Mouse (Mus musculus) embryonic facial prominence, embryonic 12.5 days (tissue): Measurements from ENCODE around the gene Slc5a4b. TPM values are rescaled to one million over a fixed set of nuclear protein-coding genes. Genes with fewer than 3 reads are reported as not detected.

Experiments
- ATAC-seq: fragments of 200-750 bp; cut with Nextera tagmentation; 2 replicates; pipeline ENCODE4 v1.8.0; 2017; ENCODE audit not compliant: insufficient number of reproducible peaks, insufficient read depth, low FRiP score, low TSS enrichment
- H3K27ac ChIP-seq: fragments of 300-500 bp; sonication (generic); 2 replicates; pipeline ENCODE4 v1.5.1; 2016; ENCODE audit warnings: mild to moderate bottlenecking
- H3K27me3 ChIP-seq: fragments of 300-500 bp; sonication (generic); 2 replicates; pipeline ENCODE4 v1.6.1; 2016; ENCODE audit warnings: mild to moderate bottlenecking, moderate library complexity
- H3K36me3 ChIP-seq: fragments of 300-500 bp; sonication (generic); 2 replicates; pipeline ENCODE4 v1.6.1; 2016; ENCODE audit warnings: mild to moderate bottlenecking
- H3K4me1 ChIP-seq: fragments of 300-500 bp; sonication (generic); 2 replicates; pipeline ENCODE4 v1.6.1; 2016
- H3K4me2 ChIP-seq: fragments of 300-500 bp; sonication (generic); replicated peaks from 2 replicates; pipeline ENCODE4 v1.6.1; 2016; ENCODE audit warnings: mild to moderate bottlenecking, moderate library complexity
- H3K4me3 ChIP-seq: fragments of 300-500 bp; sonication (generic); 2 replicates; pipeline ENCODE4 v1.5.1; 2016; ENCODE audit warnings: mild to moderate bottlenecking
- H3K9ac ChIP-seq: fragments of 300-500 bp; sonication (generic); 2 replicates; pipeline ENCODE4 v1.6.1; 2016; ENCODE audit warnings: mild to moderate bottlenecking, moderate library complexity
- H3K9me3 ChIP-seq: fragments of 300-500 bp; sonication (generic); 2 replicates; pipeline ENCODE4 v1.6.1; 2016; ENCODE audit warnings: mild to moderate bottlenecking, moderate library complexity
- WGBS: fragments of 180-500 bp; shearing (Covaris S2); methylation state at CpG from one replicate; pipeline ENCODE4 v1.1.7; 2016; 5-methylcytosine and 5-hydroxymethylcytosine counted together
- polyA plus RNA-seq: library from polyadenylated mRNA; unstranded; fragments of >200 nt; fragmentation: Nextera tagmentation; extraction: Ambion mirVana; gene quantifications from 2 replicates; pipeline ENCODE4 v1.2.1, GENCODE M21; 2016

Slc5a4b gene
- polyA plus RNA-seq: 0.05 TPM in 1 of 2 replicates, not detected in the other

DNA sequence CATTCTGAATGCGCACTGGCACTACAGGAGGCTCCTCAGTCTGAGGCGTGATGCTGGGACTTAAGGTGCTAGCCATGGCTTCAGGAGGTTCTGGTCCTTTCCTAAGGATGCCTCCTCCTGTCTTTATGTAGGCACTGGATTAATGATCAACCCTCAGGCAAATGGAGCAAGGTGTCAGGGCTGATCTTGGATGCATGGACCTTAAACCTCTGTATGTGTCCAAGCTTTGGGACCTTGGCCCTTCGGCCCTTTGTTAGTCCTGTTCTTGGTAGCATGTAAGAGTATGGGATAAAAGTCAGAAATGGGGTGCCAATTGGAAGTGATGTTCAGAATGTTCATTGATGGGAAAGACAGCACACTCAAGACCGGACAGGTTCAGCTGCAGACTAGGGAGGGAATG is at the start of gene Slc5a4b:
Gene Slc5a4b, minus strand, starts transcription at position 101 of the 400 bp plus-strand sequence.
- WGBS: 91% methylated on average over 4 of the region's 4 CpGs
- no peak within 1 kb of the TSS for H3K27ac ChIP-seq
- ATAC-seq: no peak

DNA sequence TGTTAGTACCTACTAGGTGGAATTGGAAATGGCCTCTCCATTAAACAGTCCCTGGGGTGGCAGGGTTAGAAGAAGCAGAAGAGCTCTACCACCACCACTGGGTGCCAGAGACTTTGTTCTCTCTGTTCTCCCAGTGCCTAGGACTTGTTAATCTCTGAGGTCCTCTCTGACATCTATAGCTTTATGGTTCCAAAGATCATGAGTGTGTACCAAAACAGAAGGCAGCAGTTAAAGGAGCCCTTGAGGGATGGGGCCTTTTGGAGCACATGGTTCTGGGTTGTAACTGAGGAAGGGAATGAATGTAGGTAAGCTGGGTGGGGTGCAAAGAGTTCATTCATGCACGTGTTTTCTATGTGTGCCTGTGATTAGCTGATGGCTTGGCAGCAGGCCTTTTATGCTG is 47.2 kb upstream of the Slc5a4b start:
- Histone ChIP-seq H3K27ac (no peak overlapping the region), H3K4me1 (no peaks in the 10 kb centered on the region), H3K9me3 (no peaks in the 10 kb centered on the region), H3K4me2 (no peak overlapping the region), H3K4me3 (no peak overlapping the region), H3K9ac (no peak overlapping the region), H3K27me3 (no peaks in the 10 kb centered on the region), H3K36me3 (no peaks in the 10 kb centered on the region)
- WGBS: 60% methylated on average over 1 of the region's 1 CpGs
- ATAC-seq: no peak

More for the DNA sequence above, at the start of gene Slc5a4b:
- Histone ChIP-seq H3K4me3 (no peak within 1 kb of the TSS), H3K9me3 (no peaks in the 10 kb centered on the region), H3K27me3 (no peaks in the 10 kb centered on the region), H3K36me3 (no peaks in the 10 kb centered on the region), H3K4me2 (no peak within 1 kb of the TSS), H3K9ac (no peak within 1 kb of the TSS), H3K4me1 (no peaks in the 10 kb centered on the region)

DNA sequence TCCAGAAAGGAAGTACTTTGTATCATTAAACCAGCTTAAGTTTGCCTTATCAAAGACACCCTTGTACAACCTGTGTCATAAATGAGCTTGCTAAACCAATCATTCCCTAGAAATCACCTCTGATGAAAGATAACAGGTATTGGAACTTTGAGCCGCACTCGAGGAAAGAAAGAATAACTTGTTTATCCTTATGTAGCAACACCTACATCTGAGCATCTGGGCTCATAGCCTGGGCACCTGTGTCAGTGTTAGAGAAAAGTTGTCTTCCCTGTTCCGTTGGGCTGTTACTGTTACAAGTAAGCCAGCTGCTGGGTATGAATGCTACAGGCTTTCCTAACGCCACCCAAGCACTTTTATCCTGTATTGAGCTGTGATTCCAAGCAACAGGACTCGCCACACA is 46.8 kb upstream of the Slc5a4b start:
- ATAC-seq: no peak

DNA sequence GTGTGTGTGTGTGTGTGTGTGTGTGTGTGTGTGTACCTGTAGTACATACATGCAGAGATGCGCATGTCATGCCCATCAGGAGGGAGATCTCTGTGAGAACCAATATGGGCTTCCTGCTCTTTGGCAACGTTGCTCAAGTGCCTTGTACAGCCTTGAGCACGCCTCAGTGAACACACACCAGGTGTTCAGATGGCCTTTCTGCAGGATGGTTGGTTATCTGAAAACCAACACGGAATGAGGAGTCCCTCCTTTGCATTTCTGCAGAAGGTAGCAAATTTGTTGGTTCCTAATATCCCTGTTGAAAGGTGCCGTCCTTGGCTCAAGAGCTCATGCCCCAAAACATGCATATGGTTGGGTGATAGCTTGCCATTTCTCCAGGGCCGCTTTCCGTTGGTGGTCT is 45.1 kb upstream of the Slc5a4b start:
- no peak overlapping the region for H3K27ac ChIP-seq
- H3K4me1 ChIP-seq: no peaks in the 10 kb centered on the region
- 86% methylated on average over 7 of the region's 7 CpGs for WGBS
- H3K9ac ChIP-seq: no peak overlapping the region
- H3K27me3 ChIP-seq: no peaks in the 10 kb centered on the region
- no peaks in the 10 kb centered on the region for H3K36me3 ChIP-seq
- H3K4me3 ChIP-seq: no peak overlapping the region
- no peak for ATAC-seq
- no peaks in the 10 kb centered on the region for H3K9me3 ChIP-seq
- no peak overlapping the region for H3K4me2 ChIP-seq

More for the DNA sequence above, 46.8 kb upstream of the Slc5a4b start:
- Histone ChIP-seq H3K27me3 (no peaks in the 10 kb centered on the region), H3K4me2 (no peak overlapping the region), H3K27ac (no peak overlapping the region), H3K4me3 (no peak overlapping the region), H3K9ac (no peak overlapping the region), H3K36me3 (no peaks in the 10 kb centered on the region), H3K4me1 (no peaks in the 10 kb centered on the region), H3K9me3 (no peaks in the 10 kb centered on the region)
- WGBS: 78% methylated on average over 5 of the region's 5 CpGs

DNA sequence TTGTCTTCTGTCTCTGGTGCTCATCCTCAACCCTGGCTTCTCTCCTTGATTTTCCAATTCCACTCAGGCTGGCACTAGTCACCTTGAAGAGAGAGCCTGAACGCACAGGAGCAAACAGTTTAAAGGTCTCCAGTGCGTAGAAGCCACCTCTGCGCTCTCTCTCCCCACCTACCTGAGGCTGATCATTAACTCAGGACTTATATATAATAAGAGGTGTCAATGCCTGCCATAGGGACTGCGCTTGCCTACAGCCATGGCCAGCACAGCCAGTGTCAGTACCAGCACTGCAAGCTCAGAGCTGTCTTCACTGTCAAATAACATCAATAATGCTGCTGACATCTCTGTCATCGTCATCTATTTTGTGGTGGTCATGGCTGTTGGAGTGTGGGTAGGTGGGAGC is 36.5 kb upstream of the Slc5a4b start, which contains the start of gene Slc5a4a:
Gene Slc5a4a, plus strand, starts transcription at position 174 of the 400 bp plus-strand sequence.
- Histone ChIP-seq H3K4me1 (no peaks in the 10 kb centered on the region), H3K4me2 (no peak within 1 kb of the TSS), H3K27ac (no peak within 1 kb of the TSS), H3K9me3 (no peaks in the 10 kb centered on the region), H3K9ac (no peak within 1 kb of the TSS), H3K4me3 (no peak within 1 kb of the TSS), H3K36me3 (no peaks in the 10 kb centered on the region), H3K27me3 (no peaks in the 10 kb centered on the region; the same call in 1 of the 2 replicates)
- WGBS: 87% methylated on average over 5 of the region's 5 CpGs
- ATAC-seq: no peak

DNA sequence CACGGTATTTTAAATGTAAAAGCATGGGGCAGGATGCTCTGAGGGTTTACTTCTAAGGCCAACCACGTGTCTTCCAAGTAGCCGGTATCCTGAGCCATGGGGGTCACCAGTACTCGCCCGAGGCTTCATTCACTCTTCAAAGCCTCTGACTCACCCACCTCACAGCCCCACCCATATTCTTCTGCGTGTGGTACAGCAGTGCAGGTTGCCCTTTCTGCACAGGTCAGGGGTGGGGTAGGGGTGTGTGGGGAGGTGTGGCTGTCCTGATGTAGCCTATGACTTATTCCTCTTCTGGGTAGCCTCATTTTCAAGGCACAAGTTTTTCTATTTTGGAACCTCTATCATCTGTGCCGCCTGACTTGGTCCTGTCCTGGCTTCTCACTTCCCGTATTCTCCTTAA is 36.1 kb upstream of the Slc5a4b start:
- no peaks in the 10 kb centered on the region for H3K36me3 ChIP-seq
- H3K4me1 ChIP-seq: no peaks in the 10 kb centered on the region
- H3K4me2 ChIP-seq: no peak overlapping the region
- H3K27me3 ChIP-seq: no peaks in the 10 kb centered on the region; the same call in 1 of the 2 replicates
- H3K27ac ChIP-seq: no peak overlapping the region
- no peak overlapping the region for H3K4me3 ChIP-seq
- ATAC-seq: no peak
- 61% methylated on average over 8 of the region's 8 CpGs for WGBS
- no peaks in the 10 kb centered on the region for H3K9me3 ChIP-seq
- H3K9ac ChIP-seq: no peak overlapping the region

DNA sequence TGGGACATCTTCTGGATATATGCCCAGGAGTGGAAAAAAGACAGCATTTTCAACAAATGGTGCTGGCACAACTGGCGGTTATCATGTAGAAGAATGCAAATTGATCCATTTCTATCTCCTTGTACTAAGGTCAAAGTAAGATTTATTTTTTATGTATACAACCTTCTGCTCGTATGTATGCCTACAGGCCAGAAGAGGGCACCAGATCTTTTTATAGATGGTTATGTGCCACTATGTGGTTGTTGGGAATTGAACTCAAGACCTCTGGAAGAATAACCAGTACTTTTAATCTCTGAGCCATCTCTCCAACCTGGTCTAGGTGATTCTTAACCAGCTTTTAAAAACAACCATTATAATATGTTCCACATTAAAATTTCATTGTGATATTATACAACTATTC is 25.6 kb upstream of the Slc5a4b start:
- Histone ChIP-seq H3K36me3 (no peaks in the 10 kb centered on the region), H3K4me2 (no peak overlapping the region), H3K9me3 (no peaks in the 10 kb centered on the region), H3K27me3 (no peaks in the 10 kb centered on the region), H3K9ac (no peak overlapping the region), H3K27ac (no peak overlapping the region), H3K4me3 (no peak overlapping the region), H3K4me1 (no peaks in the 10 kb centered on the region)
- no peak for ATAC-seq
- WGBS: 84% methylated on average over 2 of the region's 2 CpGs

DNA sequence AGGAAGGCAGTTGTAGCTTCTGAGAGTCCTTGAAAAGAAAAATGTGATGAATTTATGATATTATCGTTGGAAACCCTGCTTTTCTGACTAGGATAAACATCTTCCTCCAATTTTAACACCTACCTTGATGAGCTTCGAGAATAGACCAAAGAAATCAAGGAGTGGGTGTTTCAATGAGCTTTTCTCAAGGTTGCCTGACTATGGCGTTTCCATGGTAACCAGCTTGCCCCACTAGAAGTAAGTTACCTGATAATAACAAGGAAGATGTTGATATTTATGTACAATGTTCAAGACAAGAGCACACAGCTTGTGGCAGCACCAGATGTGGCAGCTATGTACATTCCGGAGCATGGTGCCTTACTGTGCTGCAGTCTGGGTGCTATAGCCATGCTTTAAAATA is 21.7 kb upstream of the Slc5a4b start:
- 77% methylated on average over 4 of the region's 4 CpGs for WGBS
- no peak overlapping the region for H3K4me3 ChIP-seq
- H3K4me2 ChIP-seq: no peak overlapping the region
- no peaks in the 10 kb centered on the region for H3K9me3 ChIP-seq
- no peak overlapping the region for H3K9ac ChIP-seq
- no peak overlapping the region for H3K27ac ChIP-seq
- no peaks in the 10 kb centered on the region for H3K4me1 ChIP-seq
- no peak for ATAC-seq
- H3K36me3 ChIP-seq: no peaks in the 10 kb centered on the region
- H3K27me3 ChIP-seq: no peaks in the 10 kb centered on the region

DNA sequence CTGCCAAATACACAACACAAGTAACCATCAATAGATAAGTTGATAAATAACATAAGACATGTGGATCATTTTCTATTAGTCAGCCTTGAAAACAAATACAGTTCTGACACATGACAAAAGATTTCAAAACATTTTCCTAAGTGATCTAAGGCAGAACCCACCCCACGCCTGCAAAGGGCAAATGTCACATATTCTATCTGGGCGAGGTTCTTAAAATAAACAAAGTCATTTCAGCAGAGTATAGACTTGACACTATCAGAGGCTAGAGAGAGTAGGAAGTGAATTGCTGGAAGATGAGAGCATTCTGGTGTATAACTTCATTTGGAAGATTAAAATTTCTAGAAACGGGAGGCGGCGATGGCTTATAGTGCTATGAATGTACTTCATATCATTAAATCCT is 10.7 kb upstream of the Slc5a4b start:
- no peaks in the 10 kb centered on the region for H3K9me3 ChIP-seq
- no peak for ATAC-seq
- no peak overlapping the region for H3K4me3 ChIP-seq
- no peak overlapping the region for H3K27ac ChIP-seq
- 76% methylated on average over 5 of the region's 5 CpGs for WGBS
- no peaks in the 10 kb centered on the region for H3K27me3 ChIP-seq
- no peaks in the 10 kb centered on the region for H3K36me3 ChIP-seq
- H3K4me1 ChIP-seq: no peaks in the 10 kb centered on the region
- H3K9ac ChIP-seq: no peak overlapping the region
- H3K4me2 ChIP-seq: no peak overlapping the region

DNA sequence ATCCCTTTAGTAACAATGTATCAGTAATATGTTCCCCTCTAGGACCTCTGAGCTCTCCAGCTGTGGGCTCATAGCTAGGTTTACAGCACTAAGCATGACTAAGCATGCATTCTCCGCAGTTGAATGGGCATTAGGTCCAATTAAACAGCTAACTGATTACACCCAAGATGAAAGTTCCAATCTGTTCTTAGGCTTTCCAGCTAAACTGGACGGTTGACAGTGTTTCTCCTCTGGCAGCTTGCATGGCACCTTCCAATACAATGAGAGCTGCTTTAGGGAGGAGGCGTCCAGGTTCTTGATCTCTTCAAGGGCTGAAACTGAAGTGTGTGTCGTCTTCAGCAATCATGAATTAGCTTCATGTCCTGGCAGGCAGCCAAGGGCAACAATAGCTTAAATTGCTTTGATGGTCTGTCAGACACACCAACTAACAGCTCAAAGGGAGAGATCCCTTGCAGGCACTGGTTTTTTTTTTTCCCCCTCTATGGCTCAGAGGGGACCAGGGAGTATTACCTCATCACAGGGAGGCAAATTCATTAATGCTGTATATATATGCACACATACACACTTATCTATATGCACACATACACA is 9.5 kb upstream of the Slc5a4b start:
- no peaks in the 10 kb centered on the region for H3K4me1 ChIP-seq
- 56% methylated on average over 4 of the region's 4 CpGs for WGBS
- ATAC-seq: no peak

DNA sequence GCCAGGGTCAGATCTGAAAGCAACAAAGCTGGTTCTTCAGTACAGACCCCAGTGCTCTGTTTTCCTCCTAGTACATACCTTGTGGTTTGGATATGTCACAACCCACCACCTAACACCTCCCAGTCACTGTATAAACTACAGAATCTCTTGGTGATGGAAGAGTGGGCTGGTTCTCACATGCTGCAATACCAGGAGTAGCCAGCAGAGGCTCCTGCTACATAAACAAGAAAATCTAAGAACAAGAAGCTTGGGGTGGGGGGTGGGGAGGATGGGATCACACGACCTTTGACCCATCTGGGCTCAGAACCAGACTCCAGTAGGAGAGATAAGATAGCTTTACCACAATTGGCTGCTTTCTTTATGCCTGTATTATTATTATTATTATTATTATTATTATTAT is 8.0 kb upstream of the Slc5a4b start:
- Histone ChIP-seq H3K9ac (no peak overlapping the region), H3K9me3 (no peaks in the 10 kb centered on the region), H3K4me2 (no peak overlapping the region), H3K4me1 (no peaks in the 10 kb centered on the region), H3K36me3 (no peaks in the 10 kb centered on the region), H3K27ac (no peak overlapping the region), H3K4me3 (no peak overlapping the region), H3K27me3 (no peaks in the 10 kb centered on the region)
- 15% methylated on average over 1 of the region's 1 CpGs for WGBS
- no peak for ATAC-seq

More for the DNA sequence above, 9.5 kb upstream of the Slc5a4b start:
- Histone ChIP-seq H3K4me3 (no peak overlapping the region), H3K27ac (no peak overlapping the region), H3K9me3 (no peaks in the 10 kb centered on the region), H3K27me3 (no peaks in the 10 kb centered on the region), H3K4me2 (no peak overlapping the region), H3K9ac (no peak overlapping the region), H3K36me3 (no peaks in the 10 kb centered on the region)

DNA sequence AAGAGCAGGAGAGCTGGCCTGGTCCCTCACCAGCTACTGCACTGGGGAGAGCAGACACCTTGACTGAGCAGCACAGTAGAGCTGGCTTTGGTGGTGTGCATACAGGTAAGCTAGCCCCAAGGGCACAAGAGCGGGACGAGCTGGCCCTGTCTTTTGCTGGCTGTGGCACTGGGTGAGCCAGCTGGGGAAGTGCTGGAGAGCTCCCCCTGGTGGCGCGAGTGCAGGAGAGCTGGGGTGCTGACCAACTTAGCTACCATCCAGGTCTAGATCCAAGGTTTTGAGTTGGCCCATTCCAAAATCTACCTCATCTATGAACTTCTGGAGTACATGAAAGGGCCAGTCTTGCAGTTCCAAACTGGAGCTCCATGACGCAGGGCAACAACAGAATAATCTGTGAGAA is 7.2 kb upstream of the Slc5a4b start:
- Histone ChIP-seq H3K4me2 (no peak overlapping the region), H3K27ac (no peak overlapping the region), H3K27me3 (no peaks in the 10 kb centered on the region), H3K9ac (no peak overlapping the region), H3K36me3 (no peaks in the 10 kb centered on the region), H3K9me3 (no peaks in the 10 kb centered on the region), H3K4me1 (no peaks in the 10 kb centered on the region), H3K4me3 (no peak overlapping the region)
- ATAC-seq: no peak
- WGBS: 25% methylated on average over 5 of the region's 5 CpGs
